ENCODE assay signal across 19 mouse cellular contexts in genomic region chr3:87215176-87215575, GRCm38 (mm10). TPM values are rescaled to one million over a fixed set of nuclear protein-coding genes. Genes with fewer than 3 reads are reported as not detected.
"Had no signal": no experiment of that assay in that cellular context is flagged by ENCODE, and none has a peak within 500 bp of the region (broad histone marks: within the 10 kb centered on the region; RNA-seq: fewer than 3 reads in every experiment).

No protein-coding gene starts in this region.

- H3K4me1 ChIP-seq: intestine, embryonic 15.5 days; liver, embryonic 13.5 days; midbrain, embryonic 12.5 days; midbrain, embryonic 15.5 days; neural tube, embryonic 13.5 days had no signal

- H3K4me2 ChIP-seq: intestine, embryonic 15.5 days; liver, embryonic 13.5 days; lung, embryonic 14.5 days; midbrain, embryonic 12.5 days; midbrain, embryonic 15.5 days; neural tube, embryonic 13.5 days had no signal

- H3K9me3 ChIP-seq: intestine, embryonic 15.5 days; liver, embryonic 13.5 days; midbrain, embryonic 12.5 days; midbrain, embryonic 15.5 days; neural tube, embryonic 13.5 days had no signal

- ATAC-seq: intestine, embryonic 15.5 days; lung, postnatal 0 days; midbrain, embryonic 15.5 days had no signal

- H3K36me3 ChIP-seq: intestine, embryonic 15.5 days; liver, embryonic 13.5 days; midbrain, embryonic 12.5 days; midbrain, embryonic 15.5 days; neural tube, embryonic 13.5 days had no signal

- H3K9ac ChIP-seq: intestine, embryonic 15.5 days; liver, embryonic 13.5 days; lung, embryonic 14.5 days; midbrain, embryonic 12.5 days; midbrain, embryonic 15.5 days; neural tube, embryonic 13.5 days had no signal

- DNase-seq: kidney, adult 18-20 months; kidney, postnatal 25 days; layer of hippocampus, adult 9-11 months; left cerebral cortex, postnatal 4 days; liver, embryonic 13.5 days; lung, embryonic 14.5 days; right cerebral cortex, adult 18-20 months; right cerebral cortex, postnatal 14 days; right cerebral cortex, postnatal 4 days; thymus, postnatal 25 days had no signal

- H3K4me3 ChIP-seq: intestine, embryonic 15.5 days; layer of hippocampus, adult 2 months; liver, embryonic 13.5 days; midbrain, embryonic 12.5 days; midbrain, embryonic 15.5 days; neural tube, embryonic 13.5 days had no signal

- H3K27ac ChIP-seq: intestine, embryonic 15.5 days; kidney, postnatal 0 days; layer of hippocampus, adult 2 months; liver, embryonic 13.5 days; macrophage; midbrain, embryonic 12.5 days; midbrain, embryonic 15.5 days; neural tube, embryonic 13.5 days; stomach, postnatal 0 days had no signal

- H3K27me3 ChIP-seq: intestine, embryonic 15.5 days; liver, embryonic 13.5 days; midbrain, embryonic 12.5 days; midbrain, embryonic 15.5 days; neural tube, embryonic 13.5 days had no signal

RNA-seq across cellular contexts. Expression of gene Kirrel, which starts 40.6 kb away (rescaled TPM):
- polyA plus RNA-seq: macrophage had no signal
